Mouse (Mus musculus): ENCODE data around the gene Gm7534.

The Gm7534 gene

DNA sequence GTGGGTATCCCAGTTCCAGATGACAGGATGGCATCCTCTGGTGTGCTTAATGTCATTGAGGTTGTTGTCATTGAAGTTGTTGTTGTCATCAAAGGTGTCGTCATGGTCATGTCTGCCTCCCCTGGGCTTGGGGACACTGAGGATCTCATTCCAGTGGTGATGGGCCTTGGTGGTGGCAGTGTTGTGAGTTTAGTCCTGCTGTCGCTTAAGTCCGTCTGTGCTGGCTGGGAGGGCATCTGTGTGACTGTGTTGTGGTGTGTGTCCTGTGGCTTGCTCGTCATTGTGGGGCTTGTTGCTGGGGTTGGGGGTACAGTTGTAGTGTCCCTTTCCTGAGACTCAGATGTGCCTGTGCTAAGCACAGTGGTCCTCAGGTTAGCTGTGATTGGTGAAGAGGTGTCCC is at the start of gene Gm7534:
Gene Gm7534 (minus strand): TSS at position 101 of the 400 bp plus-strand sequence.
- no peak for DNase-seq (ENCODE audit: inconsistent age in 2 of 2, low spot score in 1 of 2)

DNA sequence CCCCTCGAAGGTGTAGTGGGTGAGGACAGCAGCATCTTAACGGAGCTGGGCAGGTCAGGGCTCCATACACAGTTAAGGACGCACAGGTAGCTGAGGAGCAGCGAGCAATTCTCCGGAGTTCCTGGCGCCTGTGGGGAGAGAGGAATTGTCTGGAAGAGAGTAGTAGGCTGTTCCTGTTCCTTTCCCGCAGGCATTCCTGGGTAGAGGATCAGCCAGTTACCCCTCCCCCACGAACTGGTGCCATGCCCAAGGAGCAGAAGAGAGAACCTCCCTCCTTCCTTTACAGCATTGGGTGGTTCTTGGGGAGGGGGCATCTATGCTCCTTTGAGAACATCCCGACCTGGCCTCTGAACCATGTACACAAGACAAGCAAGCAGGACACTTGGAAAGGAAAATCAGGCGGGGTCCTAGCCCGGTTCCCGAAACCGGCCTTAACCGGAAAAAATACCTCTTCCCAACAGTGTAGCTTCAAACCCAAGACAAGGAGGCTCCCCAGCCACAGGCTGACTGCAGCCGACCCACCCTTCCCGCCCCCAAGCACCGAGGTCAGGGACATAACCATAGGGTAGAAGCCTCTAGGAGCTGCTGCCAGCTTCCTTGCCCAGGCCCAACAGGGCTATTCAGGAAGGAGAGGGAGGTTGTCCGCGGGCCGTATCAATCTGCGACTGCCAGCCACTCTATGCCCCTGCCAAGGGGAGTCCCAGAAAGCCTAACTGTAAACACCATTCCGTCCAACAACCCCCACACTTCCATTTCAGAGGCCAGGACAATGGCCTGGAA is 49.5 kb upstream of the Gm7534 start:
- no peak for DNase-seq (ENCODE audit: inconsistent age in 2 of 2, low spot score in 1 of 2)

DNA sequence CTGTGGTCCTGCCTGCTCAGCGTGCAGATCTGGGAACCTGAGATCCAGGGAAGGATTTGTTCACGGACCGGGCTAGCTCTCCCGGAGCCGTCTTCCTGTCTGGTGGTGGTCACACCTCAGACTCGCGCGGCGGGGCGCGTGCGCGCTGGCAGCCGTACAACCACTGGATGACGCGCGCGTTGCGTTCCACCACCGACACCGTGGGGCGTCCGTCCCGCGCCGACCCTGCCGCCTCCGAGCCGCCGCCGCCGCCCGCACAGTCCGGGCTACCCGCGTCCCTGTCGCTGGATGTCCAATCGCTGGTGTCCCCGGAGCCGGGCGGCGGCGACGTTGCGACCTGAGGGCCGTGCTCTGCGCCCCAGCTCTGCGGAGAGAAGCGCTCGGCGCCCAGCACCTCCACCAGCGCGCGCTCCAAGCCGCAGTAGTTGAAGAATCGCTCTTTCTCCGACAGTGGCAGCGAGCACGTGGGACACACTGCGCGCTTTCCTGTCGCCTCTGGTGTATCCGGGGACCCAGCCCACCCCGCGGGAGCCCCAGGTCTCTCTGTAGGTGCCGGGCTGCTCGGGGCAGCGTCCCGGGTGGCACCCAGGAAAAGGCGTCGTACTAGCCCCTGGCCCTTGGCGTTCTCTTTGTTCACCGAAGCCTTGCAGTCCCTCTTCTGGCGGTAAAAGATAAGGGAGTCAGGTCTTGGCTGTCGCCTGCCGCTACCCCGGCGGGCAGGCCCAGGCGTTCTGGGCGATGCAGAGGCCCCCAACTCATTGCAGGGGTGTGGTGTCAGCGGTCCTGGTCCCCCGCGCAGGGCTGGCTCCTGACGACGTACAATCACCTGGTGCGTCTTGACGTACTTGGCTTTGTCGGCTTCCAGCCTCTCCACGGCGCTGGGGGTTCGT is 48.7 kb upstream of the Gm7534 start:
- peak in 1 of 2 experiments; percentile 62 for DNase-seq (ENCODE audit: inconsistent age in 2 of 2, low spot score in 1 of 2)

DNA sequence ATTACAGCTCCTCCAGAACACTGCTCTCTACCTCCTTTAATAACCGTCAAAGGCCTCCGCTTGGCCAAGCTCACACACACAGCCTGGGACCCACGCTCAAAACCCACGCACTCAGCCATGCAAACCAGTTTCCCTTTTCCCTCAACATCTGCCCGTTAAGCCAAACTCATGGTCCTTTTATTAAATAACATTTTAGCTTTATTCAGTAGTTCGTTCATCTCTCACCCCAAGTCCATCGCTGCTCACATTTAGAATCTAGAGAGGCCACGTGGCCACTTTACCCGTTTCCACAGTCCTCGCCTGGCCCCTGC is 48.1 kb upstream of the Gm7534 start:
- DNase-seq (ENCODE audit: inconsistent age in 2 of 2, low spot score in 1 of 2) = no peak

DNA sequence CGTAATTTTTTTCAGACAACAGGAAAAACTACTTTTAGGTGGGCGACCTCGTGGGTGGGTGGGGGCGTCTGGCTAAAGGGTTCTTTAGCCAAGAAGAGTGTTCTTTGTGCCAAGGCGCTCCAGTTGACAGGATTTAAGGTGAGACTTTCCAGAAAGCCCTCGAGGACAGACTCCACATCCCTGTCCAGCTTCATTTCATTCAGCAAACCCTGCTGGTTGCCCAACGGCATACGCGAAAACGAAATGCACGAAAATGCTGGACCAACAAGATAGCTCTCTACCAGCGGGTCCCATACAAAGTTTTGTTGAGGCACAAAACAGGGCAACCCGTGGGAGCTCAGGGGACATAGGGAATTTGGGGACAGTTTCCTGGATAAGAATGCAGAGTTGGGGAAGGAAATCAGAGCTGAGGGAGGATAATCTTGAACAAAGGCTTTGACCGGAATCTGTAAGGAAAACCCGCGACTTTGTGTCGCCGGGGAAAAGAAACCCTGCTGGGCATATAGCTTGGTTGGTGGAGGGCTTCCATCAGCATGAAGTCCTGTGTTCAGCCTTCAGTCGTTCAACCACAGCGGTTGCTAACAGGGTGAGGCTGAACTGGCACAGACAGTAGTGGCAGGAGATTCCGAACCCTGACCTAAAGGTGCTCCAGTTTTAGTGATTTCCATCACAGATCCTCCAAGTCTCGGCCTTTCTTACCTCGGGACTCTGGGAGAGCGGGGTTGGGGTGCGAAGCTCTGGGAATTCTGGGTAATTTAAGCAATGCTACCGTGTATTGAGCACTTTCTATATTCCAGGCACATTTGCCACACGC is 47.5 kb upstream of the Gm7534 start:
- no peak for DNase-seq (ENCODE audit: inconsistent age in 2 of 2, low spot score in 1 of 2)

DNA sequence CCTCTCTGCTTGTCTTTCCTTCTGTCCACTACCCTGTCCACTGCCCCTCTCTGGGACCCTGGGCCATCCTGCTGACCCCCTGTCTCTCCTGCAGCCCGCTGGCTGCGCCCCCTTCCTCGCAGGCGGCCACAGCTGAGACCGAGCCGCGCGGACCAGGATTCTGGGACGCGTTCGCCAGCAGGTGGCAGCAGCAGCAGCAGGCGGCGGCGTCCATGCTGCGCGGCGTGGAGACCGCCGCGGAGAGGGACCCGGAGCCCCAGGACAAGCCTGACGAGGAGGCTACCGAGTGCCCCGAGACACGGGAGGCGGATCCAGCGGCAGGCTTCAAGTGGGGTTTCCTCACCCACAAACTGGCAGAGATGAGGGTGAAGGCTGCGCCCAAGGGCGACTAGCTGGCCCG is 46.8 kb upstream of the Gm7534 start:
- DNase-seq (ENCODE audit: inconsistent age in 2 of 2, low spot score in 1 of 2) = peak; percentile 67 to 87

DNA sequence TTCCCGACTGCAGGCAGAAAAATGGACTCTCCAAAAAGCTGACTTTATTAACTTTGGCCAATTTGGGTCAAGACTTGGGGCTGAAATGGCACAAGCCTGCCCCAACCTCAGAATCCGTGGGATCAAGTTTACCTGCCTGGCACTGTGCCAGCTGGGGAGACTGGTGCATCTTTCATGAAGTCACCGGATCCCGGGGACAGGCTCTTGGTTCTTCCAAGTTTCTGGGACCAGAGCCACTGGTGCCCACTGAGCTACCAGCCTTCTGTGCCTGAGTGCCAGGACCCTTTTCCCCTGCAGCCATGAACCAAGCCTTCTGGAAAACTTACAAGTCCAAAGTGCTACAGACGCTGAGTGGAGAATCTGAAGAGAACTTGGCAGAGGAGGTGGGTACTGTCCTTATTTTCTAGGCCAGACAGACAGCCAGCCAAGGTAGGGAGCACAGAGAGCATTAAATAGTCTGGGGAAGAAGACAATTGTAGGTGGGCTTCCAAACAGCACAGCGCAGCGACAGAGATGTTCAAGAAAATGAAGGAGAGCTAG is 44.0 kb upstream of the Gm7534 start, which contains the start of gene Gm30191:
Gene Gm30191 (plus strand): TSS at position 217 of the 540 bp plus-strand sequence.
- DNase-seq (ENCODE audit: inconsistent age in 2 of 2, low spot score in 1 of 2) = no peak

DNA sequence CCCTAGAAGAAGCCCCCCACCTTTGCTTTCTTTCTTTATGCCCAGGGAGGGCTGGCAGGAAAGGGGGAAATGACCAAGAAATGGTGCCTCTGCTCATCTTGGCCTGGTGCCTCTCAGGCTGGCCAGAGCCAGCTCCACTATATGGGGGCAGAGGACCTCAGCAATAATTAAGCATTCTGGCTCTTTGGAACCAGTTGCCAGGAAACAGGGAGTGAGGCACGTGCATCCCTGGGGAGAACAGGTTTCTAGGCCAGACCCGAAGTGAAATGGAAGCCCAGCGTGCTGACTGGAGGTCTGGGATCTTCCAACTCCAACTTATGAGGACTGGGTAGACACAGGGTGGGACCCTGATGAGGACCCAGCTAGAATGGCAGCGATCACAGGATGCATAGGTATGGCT is 43.5 kb upstream of the Gm7534 start:
- DNase-seq (ENCODE audit: inconsistent age in 2 of 2, low spot score in 1 of 2) = no peak

DNA sequence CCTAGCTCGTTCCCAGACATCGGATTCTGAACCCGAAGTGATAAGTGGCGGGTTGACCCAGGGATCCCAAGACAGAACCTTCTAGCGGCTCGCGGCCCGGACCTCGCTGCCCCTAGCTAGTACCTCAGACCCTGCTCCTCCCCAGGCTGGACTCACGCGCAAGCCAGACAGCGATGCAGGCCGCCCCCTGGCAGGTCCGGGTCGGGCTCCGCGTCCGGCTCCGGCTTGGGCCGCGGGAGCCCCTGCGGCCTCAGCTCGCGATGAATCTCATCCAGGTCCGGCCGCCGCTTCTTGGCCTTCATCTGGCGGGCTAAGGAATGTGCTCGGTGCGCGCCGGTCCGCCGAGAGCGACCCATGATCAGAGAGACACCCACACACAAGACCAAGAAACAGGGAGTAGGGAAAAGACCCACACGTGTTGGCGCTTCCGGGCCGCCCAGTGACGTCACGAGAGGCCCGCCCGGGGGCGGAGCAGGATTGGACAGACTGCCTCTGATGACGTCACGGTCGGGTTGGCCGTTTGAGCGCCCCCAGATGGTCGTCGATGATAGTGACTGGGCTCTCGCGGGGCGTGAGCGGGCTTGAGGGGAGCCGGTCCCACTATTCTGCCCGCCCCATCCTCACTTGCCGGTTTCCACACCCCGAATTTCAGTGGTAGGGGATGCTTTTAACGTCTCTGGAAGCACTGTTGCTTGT is 42.5 kb upstream of the Gm7534 start, which contains the start of gene Zfp593:
Gene Zfp593 (minus strand): TSS at position 445 of the 696 bp plus-strand sequence.
- peak; percentile 95 to 99 for DNase-seq (ENCODE audit: inconsistent age in 2 of 2, low spot score in 1 of 2)

DNA sequence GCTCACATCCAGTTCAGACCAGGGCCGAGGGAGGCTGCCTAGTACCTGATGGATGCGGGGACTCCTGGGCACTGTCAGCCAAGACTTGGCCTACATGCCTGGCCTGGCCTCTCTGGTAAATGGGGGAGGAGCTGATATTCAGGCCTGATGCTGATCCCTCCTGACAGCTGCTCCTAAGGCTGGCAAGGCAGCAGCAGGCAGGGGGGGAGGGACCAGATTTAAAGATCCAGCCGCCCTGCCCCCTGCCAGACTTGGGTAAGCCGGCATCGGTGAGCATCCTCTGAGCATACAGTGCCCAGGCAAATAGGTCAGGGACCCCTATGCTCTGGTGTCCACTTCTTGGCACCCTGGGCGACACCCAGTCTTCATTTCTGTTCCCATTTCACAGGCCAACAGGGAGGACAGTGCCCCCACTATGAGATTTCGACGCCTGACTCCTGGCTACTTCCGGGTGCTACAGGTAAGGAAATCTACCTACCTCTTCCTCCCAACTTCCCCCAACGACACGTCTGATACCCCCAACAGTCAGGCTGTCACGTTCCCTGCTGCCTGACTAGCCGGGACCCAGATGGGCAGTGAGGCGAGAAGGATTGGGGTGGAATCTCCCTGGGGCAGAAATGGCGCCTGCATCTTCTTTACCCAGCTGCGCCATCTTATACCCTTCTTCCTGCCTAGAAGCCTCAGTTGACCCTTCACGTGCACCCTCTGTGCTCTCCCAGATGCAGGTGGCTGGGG is 40.9 kb upstream of the Gm7534 start, which contains the start of gene E130218I03Rik:
Gene E130218I03Rik (plus strand): TSS at position 147 of the 735 bp plus-strand sequence.
- no peak for DNase-seq (ENCODE audit: inconsistent age in 2 of 2, low spot score in 1 of 2)

DNA sequence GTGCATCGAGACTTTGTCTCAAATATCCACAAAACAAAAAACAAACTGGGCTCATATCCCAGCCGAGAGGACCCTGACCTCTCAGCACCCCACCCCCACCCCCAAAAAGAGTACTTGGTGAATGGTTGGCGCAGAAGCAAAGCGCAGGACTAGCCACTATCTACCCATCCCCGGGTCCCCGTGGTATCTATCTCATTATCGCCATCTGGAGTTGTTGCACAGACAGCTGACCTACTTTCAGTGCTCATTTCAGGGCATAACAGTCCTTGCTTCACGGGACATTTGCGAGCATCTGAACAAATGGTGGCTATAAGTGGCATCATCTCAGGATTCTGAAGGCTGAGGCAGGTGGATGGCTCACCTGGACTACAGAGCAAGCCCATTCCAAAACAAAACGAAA is 35.9 kb upstream of the Gm7534 start:
- DNase-seq (ENCODE audit: inconsistent age in 2 of 2, low spot score in 1 of 2) = no peak

DNA sequence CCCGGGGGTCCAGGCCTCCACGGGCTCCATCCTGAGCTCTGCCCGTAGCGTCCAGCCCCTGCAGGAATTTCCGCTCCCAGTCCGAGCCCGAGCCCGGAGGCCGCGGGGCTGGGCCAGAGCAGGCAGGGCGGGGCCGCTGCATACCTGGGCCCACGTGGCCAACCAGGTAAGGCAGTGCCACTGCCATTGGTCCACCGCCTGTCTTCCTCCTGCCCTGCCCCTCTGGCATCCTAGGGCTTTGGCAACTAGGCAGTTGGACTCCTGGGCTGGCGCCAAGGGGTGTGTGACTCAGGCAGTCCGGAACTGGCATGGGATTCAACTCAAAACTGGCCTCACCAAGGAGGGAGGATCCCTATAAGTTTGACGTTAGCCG is 35.5 kb upstream of the Gm7534 start, which contains the start of gene Cnksr1:
Gene Cnksr1 (minus strand): TSS at position 121 of the 373 bp plus-strand sequence.
- DNase-seq (ENCODE audit: inconsistent age in 2 of 2, low spot score in 1 of 2) = peak; percentile 81 to 94

DNA sequence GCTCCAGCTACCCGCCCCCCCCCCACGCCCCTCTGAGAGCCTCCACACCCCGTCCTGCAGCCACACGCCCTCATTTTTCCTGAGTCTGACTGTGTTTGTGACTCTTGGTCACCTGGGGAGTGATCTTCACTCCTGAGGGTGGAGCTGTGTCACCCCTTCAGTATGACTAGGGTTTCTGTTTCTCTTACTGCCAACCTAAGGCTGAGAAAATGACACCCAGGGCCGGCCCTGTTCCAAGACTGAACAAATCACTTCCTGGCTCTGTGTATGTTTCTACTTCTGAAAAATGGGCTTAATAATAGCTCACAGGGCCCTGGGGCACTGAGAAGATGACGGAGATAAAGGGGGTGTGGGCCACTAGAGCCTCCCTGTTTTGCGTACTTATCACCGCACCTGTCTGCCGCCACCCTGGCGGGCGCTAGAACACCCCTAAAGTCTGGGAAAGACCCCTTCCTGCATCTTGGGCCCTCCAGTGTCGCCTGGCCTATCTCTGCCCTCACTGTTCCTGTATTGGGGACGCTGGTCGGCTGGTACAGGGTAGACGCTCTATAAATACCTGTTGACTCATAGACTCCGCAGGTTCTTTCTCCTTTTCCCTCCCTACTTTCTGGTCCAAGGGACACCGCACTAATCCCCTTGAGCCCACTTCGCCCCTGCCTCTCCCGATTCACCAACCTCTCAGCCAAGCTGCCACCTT is 34.9 kb upstream of the Gm7534 start:
- no peak for DNase-seq (ENCODE audit: inconsistent age in 2 of 2, low spot score in 1 of 2)

DNA sequence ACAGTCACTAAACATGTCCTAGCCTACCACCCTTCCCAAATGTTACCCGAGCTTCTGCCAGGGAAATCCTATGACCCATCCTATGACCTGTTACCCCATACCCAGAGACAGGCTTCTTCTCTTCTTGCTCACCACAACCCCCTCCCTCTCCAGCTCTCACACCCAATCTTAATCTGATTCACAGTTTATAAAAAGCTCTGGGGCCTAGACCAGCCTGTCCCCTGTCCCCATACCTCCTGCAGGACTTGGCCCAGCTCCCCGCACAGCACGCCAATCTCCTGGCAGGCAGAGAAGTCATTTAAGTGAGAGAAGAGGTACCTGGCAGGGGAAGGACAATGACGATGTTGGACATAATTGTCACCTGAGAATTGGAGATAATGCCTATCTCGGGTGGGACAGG is 32.1 kb upstream of the Gm7534 start:
- no peak for DNase-seq (ENCODE audit: inconsistent age in 2 of 2, low spot score in 1 of 2)

DNA sequence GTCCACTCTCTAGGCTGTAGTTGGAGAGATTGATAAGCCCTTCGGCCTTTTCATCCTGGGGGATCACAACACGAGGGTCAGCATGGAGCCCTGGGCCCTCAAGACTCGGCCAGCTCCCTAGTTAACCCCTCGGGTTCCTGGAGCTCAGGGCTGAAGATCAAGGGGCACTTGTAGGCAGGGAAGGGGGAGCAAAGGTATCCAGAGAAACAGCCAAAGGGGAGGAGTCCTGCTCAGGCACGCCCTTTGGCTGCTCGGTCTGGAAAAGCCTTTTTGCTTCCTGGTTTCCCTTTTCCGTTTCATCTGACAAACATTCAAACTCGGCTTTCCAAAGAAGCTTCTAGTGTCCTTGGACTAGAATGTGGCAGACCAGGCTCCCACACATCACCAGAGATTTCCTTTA is 27.6 kb upstream of the Gm7534 start:
- DNase-seq (ENCODE audit: inconsistent age in 2 of 2, low spot score in 1 of 2) = no peak

DNA sequence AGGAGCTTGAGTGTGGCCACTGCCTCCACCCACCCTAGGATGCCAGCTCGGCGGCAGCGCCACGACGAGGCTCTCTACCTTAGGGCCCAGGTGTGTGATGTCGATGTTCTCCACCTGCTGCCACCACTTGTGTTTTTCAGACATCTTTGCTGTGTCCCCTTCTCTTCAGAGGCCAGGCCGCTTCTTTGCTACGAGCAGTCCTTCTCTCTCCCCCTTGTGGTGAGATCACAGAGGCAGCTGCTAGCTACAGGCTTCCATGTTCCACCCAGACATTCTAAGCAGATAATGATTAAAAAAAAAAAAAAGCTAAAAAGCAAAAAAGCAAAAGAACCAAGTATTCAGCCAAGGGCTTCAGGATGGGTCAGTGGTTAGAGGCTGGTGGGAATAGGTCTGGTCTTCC is 24.4 kb upstream of the Gm7534 start, which contains the start of gene Catsper4:
Gene Catsper4 (minus strand): TSS at position 190 of the 400 bp plus-strand sequence.
- DNase-seq (ENCODE audit: inconsistent age in 2 of 2, low spot score in 1 of 2) = no peak

DNA sequence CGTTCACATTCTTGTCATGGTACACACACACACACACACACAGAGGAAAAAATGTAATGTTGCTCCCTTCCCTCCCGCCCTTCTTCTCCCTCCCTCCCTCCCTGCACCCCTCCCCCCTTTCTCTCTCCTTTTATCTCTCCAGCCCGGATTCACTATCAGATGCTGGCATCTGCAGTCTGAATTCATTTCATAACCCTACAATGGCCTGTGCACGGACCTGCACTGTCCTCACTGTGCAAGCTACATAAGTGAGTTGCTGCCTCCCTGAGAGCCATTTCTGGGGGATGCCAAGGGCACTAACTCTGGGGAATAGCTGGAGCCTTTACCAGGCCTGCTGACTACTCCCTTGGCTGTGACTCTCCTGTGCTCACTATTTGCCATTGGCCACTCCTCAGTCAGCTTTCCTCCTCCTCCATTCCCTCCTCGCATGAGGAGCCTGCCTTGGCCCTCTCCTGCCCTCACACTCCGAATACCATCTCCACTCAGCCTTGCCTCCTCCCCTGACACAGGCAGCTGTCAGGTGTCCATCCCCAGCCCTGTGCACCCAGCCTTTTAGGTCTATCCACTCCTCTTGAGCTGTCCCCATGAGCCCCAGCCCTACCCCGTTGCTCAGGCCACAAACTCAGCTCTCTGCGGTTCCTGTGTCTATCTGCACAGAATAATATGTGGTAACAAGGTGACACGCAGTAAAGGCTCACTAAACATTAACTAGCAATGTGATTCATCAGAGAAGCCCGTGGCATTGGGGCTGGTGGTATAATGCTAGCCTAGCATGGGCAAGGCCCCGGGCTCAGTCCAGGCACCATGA is 20.2 kb upstream of the Gm7534 start:
- DNase-seq (ENCODE audit: inconsistent age in 2 of 2, low spot score in 1 of 2) = no peak

DNA sequence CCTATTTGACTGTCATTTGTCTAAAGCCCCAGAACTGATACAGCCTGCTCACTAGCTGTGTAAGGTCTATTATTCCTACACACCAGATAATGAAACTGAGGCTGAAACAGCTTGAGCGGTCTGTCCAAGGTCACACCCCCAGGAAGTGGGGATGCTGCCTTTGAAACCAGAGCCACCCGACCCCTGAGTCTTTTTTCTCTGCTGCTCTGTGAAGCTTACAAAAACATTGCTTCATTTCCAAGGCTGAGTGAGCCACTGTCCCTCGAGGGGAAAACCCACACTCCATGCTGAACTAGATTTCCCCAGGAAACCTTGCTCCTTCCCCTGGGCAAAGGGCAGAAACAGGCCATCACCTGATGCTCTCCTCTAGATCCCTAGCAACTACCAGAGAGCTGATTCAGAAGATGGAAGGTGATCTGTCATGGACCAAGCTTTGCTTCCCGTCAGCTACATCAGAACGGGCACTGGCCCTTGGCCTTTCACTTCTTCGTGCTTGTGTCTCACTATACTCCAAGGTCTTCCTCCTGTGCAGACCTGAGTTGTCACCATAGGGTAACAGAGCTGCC is 3.8 kb upstream of the Gm7534 start:
- DNase-seq (ENCODE audit: inconsistent age in 2 of 2, low spot score in 1 of 2) = peak; percentile 12 to 59
